Mouse (Mus musculus): ENCODE measurements around the gene Prkaa2.
"Not testable (repeated sequence)": the region's sequence is repeated elsewhere in the genome, so short reads cannot be mapped to it uniquely, and the experiment has no call there.

DNA sequence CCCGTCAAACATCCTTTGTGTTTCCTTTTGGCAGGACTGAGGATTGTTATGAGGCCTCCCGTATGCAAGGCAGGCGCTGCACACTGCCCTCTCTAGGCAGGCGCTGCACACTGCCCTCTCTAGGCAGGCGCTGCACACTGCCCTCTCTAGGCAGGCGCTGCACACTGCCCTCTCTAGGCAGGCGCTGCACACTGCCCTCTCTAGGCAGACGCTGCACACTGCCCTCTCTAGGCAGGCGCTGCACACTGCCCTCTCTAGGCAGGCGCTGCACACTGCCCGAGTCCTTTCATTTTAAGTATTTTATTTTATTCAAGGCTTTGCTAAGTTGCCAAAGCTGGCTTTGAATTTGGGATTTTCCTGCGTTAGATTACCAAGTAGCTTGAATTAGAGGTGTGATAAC, 105.0 kb downstream of the Prkaa2 start:
- not testable (repeated sequence) for TF ChIP-seq ZC3H11A (IDR thresholded peaks at IDR 0.05; ENCODE audit: borderline replicate concordance, low read depth, low read length); HCFC1 (IDR thresholded peaks at IDR 0.05; ENCODE audit: borderline replicate concordance, insufficient read depth, low read length); MAFK (IDR thresholded peaks at IDR 0.05; ENCODE audit: insufficient read depth, low read depth, low read length); CHD2 (IDR thresholded peaks at IDR 0.05; ENCODE audit: low read depth, low read length)

Data from ES-E14 (cell line).